Mouse (Mus musculus): ENCODE measurements around the gene Hapln4. TPM values are rescaled to one million over a fixed set of nuclear protein-coding genes. Genes with fewer than 3 reads are reported as not detected.

Gene Hapln4
- polyA plus RNA-seq (2015; fragmentation: Nextera tagmentation; extraction: Ambion mirVana), result 0.04 TPM in 2 replicates

GRCm38 (mm10) chr8:70083285-70083684, at the start of gene Hapln4:
TSS of gene Hapln4 (plus strand) at chr8:70083457.

GRCm38 (mm10) chr8:70042583-70043455, 40.4 kb upstream of the Hapln4 start, which contains the start of the genes Mau2 and Sugp1:
TSS of gene Mau2 (minus strand) at chr8:70042734.
TSS of gene Sugp1 (plus strand) at chr8:70042813.

GRCm38 (mm10) chr8:70072441-70073069, 10.7 kb upstream of the Hapln4 start, which contains the start of gene Tm6sf2:
TSS of gene Tm6sf2 (plus strand) at chr8:70072924.

GRCm38 (mm10) chr8:70120667-70121066, 37.4 kb downstream of the Hapln4 start, which contains the start of gene Ncan:
TSS of gene Ncan (minus strand) at chr8:70120873.

GRCm38 (mm10) chr8:70131166-70131883, 48.1 kb downstream of the Hapln4 start, which contains the start of gene Nr2c2ap:
TSS of gene Nr2c2ap (plus strand) at chr8:70131333.

GRCm38 (mm10) chr8:70139026-70139857, 56.0 kb downstream of the Hapln4 start, which contains the start of the genes Rfxank, Borcs8 and Mef2b:
TSS of gene Rfxank (minus strand) at chr8:70139154.
TSS of gene Borcs8 (plus strand) at chr8:70139499.
TSS of gene Mef2b (plus strand) at chr8:70139711.

Small RNAs within 50 kb of the gene (microRNA-seq; reads per million reads assigned to microRNA genes)
- gene Mir7066, result not detected

Other genes starting within 250 kb of the Hapln4 start
- gene Cilp2, start 195.8 kb upstream of the Hapln4 start, polyA plus RNA-seq (2015; fragmentation: Nextera tagmentation; extraction: Ambion mirVana), result 0.46 and 0.52 TPM in 2 replicates
- gene Tssk6, start 181.3 kb upstream of the Hapln4 start, polyA plus RNA-seq (2015; fragmentation: Nextera tagmentation; extraction: Ambion mirVana), result 2.2 and 2.3 TPM in 2 replicates
- gene Ndufa13, start 180.9 kb upstream of the Hapln4 start, polyA plus RNA-seq (2015; fragmentation: Nextera tagmentation; extraction: Ambion mirVana), result 222 and 227 TPM in 2 replicates
- gene Yjefn3, start 180.7 kb upstream of the Hapln4 start, polyA plus RNA-seq (2015; fragmentation: Nextera tagmentation; extraction: Ambion mirVana), result 1.3 and 2.2 TPM in 2 replicates
- 26.5 and 27.4 TPM in 2 replicates for gene Gatad2a, start 87.1 kb upstream of the Hapln4 start, polyA plus RNA-seq (2015; fragmentation: Nextera tagmentation; extraction: Ambion mirVana)
- 26.6 and 28.0 TPM in 2 replicates for gene Mau2, start 40.7 kb upstream of the Hapln4 start, polyA plus RNA-seq (2015; fragmentation: Nextera tagmentation; extraction: Ambion mirVana)
- gene Sugp1, start 40.6 kb upstream of the Hapln4 start, polyA plus RNA-seq (2015; fragmentation: Nextera tagmentation; extraction: Ambion mirVana), result 22.9 and 23.3 TPM in 2 replicates
- 0.14 TPM in 1 of 2 replicates, not detected in the other for gene Tm6sf2, start 10.5 kb upstream of the Hapln4 start, polyA plus RNA-seq (2015; fragmentation: Nextera tagmentation; extraction: Ambion mirVana)
- gene Ncan, start 37.4 kb downstream of the Hapln4 start, polyA plus RNA-seq (2015; fragmentation: Nextera tagmentation; extraction: Ambion mirVana), result 0.10 and 0.16 TPM in 2 replicates
- gene Nr2c2ap, start 47.9 kb downstream of the Hapln4 start, polyA plus RNA-seq (2015; fragmentation: Nextera tagmentation; extraction: Ambion mirVana), result 29.3 and 31.3 TPM in 2 replicates
- 7.5 and 7.9 TPM in 2 replicates for gene Rfxank, start 55.7 kb downstream of the Hapln4 start, polyA plus RNA-seq (2015; fragmentation: Nextera tagmentation; extraction: Ambion mirVana)
- gene Borcs8, start 56.0 kb downstream of the Hapln4 start, polyA plus RNA-seq (2015; fragmentation: Nextera tagmentation; extraction: Ambion mirVana), result 30.9 and 33.6 TPM in 2 replicates
- gene Mef2b, start 56.3 kb downstream of the Hapln4 start, polyA plus RNA-seq (2015; fragmentation: Nextera tagmentation; extraction: Ambion mirVana), result 0.24 and 0.37 TPM in 2 replicates
- 38.0 and 43.3 TPM in 2 replicates for gene Tmem161a, start 88.9 kb downstream of the Hapln4 start, polyA plus RNA-seq (2015; fragmentation: Nextera tagmentation; extraction: Ambion mirVana)
- 2.6 and 2.7 TPM in 2 replicates for gene Slc25a42, start 128.8 kb downstream of the Hapln4 start, polyA plus RNA-seq (2015; fragmentation: Nextera tagmentation; extraction: Ambion mirVana)
- gene Sugp2, start 150.8 kb downstream of the Hapln4 start, polyA plus RNA-seq (2015; fragmentation: Nextera tagmentation; extraction: Ambion mirVana), result 11.8 and 12.9 TPM in 2 replicates
- gene Armc6, start 151.0 kb downstream of the Hapln4 start, polyA plus RNA-seq (2015; fragmentation: Nextera tagmentation; extraction: Ambion mirVana), result 13.7 and 14.2 TPM in 2 replicates
- gene Homer3, start 199.4 kb downstream of the Hapln4 start, polyA plus RNA-seq (2015; fragmentation: Nextera tagmentation; extraction: Ambion mirVana), result 17.3 and 19.4 TPM in 2 replicates
- 27.6 and 29.6 TPM in 2 replicates for gene Ddx49, start 219.0 kb downstream of the Hapln4 start, polyA plus RNA-seq (2015; fragmentation: Nextera tagmentation; extraction: Ambion mirVana)
- gene Cope, start 219.1 kb downstream of the Hapln4 start, polyA plus RNA-seq (2015; fragmentation: Nextera tagmentation; extraction: Ambion mirVana), result 272 and 328 TPM in 2 replicates
- gene Cers1, start 232.3 kb downstream of the Hapln4 start, polyA plus RNA-seq (2015; fragmentation: Nextera tagmentation; extraction: Ambion mirVana), result 0.99 and 1.0 TPM in 2 replicates
- 0.39 and 0.50 TPM in 2 replicates for gene Gdf1, start 246.4 kb downstream of the Hapln4 start, polyA plus RNA-seq (2015; fragmentation: Nextera tagmentation; extraction: Ambion mirVana)